Mouse (Mus musculus): Measurements from ENCODE around the gene Dnajb13. TPM values are rescaled to one million over a fixed set of nuclear protein-coding genes. Genes with fewer than 3 reads are reported as not detected.

The Dnajb13 gene
- not detected for total RNA-seq (2023)

GRCm38 (mm10) chr7:100514573-100514972 is at the start of gene Dnajb13:
Dnajb13 (minus strand) TSS chr7:100514960.

GRCm38 (mm10) chr7:100536804-100537518 is 22.2 kb upstream of the Dnajb13 start, which contains the start of gene Coa4:
Coa4 (plus strand) TSS chr7:100537071.

GRCm38 (mm10) chr7:100493117-100493483 is 21.7 kb downstream of the Dnajb13 start, which contains the start of gene Ucp2:
Ucp2 (plus strand) TSS chr7:100493337.

GRCm38 (mm10) chr7:100472777-100473176 is 42.0 kb downstream of the Dnajb13 start, which contains the start of gene Ucp3:
Ucp3 (plus strand) TSS chr7:100472990.

Other genes with a start within 250 kb of the Dnajb13 start
- under 1 TPM in 1 of 2 experiments, not detected in 1; 0.26 TPM for gene P4ha3, start 229.4 kb downstream of the Dnajb13 start, total RNA-seq (2023)
- 10 to 100 TPM; 66.3 to 70.3 TPM for gene C2cd3, start 142.7 kb downstream of the Dnajb13 start, total RNA-seq (2023)
- gene Ppme1, start 142.7 kb downstream of the Dnajb13 start, total RNA-seq (2023), result 10 to 100 TPM; 30.5 to 38.2 TPM
- 1 to 10 TPM in 1 of 2 experiments, under 1 TPM in 1; 0.62 to 1.3 TPM for gene Ucp3, start 42.0 kb downstream of the Dnajb13 start, total RNA-seq (2023)
- gene Ucp2, start 21.6 kb downstream of the Dnajb13 start, total RNA-seq (2023), result 100 to 1,000 TPM; 851 to 894 TPM
- gene Coa4, start 22.1 kb upstream of the Dnajb13 start, total RNA-seq (2023), result 1 to 10 TPM; 8.3 to 10.0 TPM
- gene Rab6a, start 92.5 kb upstream of the Dnajb13 start, total RNA-seq (2023), result 10 to 100 TPM; 46.1 to 57.2 TPM
- 10 to 100 TPM; 20.9 to 28.4 TPM for gene Mrpl48, start 93.3 kb upstream of the Dnajb13 start, total RNA-seq (2023)
- gene Plekhb1, start 147.5 kb upstream of the Dnajb13 start, total RNA-seq (2023), result not detected
- gene Fam168a, start 191.7 kb upstream of the Dnajb13 start, total RNA-seq (2023), result 10 to 100 TPM; 48.1 to 52.5 TPM